In genomic region chr5:107792516-107792915, GRCm38 (mm10) we compare ENCODE assay signal across 35 mouse cellular contexts. TPM values are rescaled to one million over a fixed set of nuclear protein-coding genes. Genes with fewer than 3 reads are reported as not detected.
DNase-seq lines count a peak whose midpoint lies in the region; ATAC-seq and TF ChIP-seq lines count a peak whose summit lies in the region.
"Had no signal": no experiment of that assay in that cellular context is flagged by ENCODE, and none has a peak within 500 bp of the region (broad histone marks: within the 10 kb centered on the region; RNA-seq: fewer than 3 reads in every experiment).

No protein-coding gene starts in this region.

- peak overlapping the region; percentile 81 for H3K27ac ChIP-seq in heart, embryonic 13.5 days (replicated peaks)
- no peak overlapping the region for H3K27ac ChIP-seq in kidney, embryonic 14.5 days (ENCODE audit: low read depth, low read length)
- no peak overlapping the region for H3K27ac ChIP-seq in liver, adult 2 months (replicated peaks; ENCODE audit: insufficient read depth, low read depth, low read length)
- H3K27ac ChIP-seq in liver, postnatal 0 days (ENCODE audit: low read depth), result no peak overlapping the region
- no peak overlapping the region for H3K27ac ChIP-seq in midbrain, postnatal 0 days (ENCODE audit: low read depth, low read length)
- H3K27ac ChIP-seq: embryonic facial prominence, embryonic 12.5 days; forebrain, embryonic 10.5 days; forebrain, embryonic 15.5 days; hindbrain, embryonic 13.5 days; liver, embryonic 13.5 days; macrophage; midbrain, embryonic 13.5 days; neural tube, embryonic 15.5 days had no signal

- no peak for TF ChIP-seq POLR2A in liver, adult 2 months (IDR thresholded peaks at IDR 0.05; ENCODE audit: extremely low read depth, insufficient read depth, low read length)

- H3K27me3 ChIP-seq in heart, embryonic 13.5 days (replicated peaks), result no peaks in the 10 kb centered on the region
- no peaks in the 10 kb centered on the region for H3K27me3 ChIP-seq in kidney, embryonic 14.5 days (ENCODE audit: control insufficient read depth, insufficient read depth, low read length)
- no peaks in the 10 kb centered on the region for H3K27me3 ChIP-seq in liver, adult 2 months (ENCODE audit: control insufficient read depth, insufficient read depth, low read length)
- H3K27me3 ChIP-seq in liver, postnatal 0 days (ENCODE audit: insufficient read depth, low read length), result no peaks in the 10 kb centered on the region
- H3K27me3 ChIP-seq in midbrain, postnatal 0 days (ENCODE audit: insufficient read depth, low read length), result no peaks in the 10 kb centered on the region
- H3K27me3 ChIP-seq: embryonic facial prominence, embryonic 12.5 days; forebrain, embryonic 15.5 days; hindbrain, embryonic 13.5 days; liver, embryonic 13.5 days; midbrain, embryonic 13.5 days; neural tube, embryonic 15.5 days had no signal

- no peak overlapping the region for H3K9ac ChIP-seq in heart, embryonic 13.5 days
- no peak overlapping the region for H3K9ac ChIP-seq in kidney, embryonic 14.5 days (ENCODE audit: low read depth, low read length)
- no peak overlapping the region for H3K9ac ChIP-seq in liver, adult 2 months (ENCODE audit: low read depth, low read length)
- H3K9ac ChIP-seq in liver, postnatal 0 days (replicated peaks), result no peak overlapping the region
- H3K9ac ChIP-seq in midbrain, postnatal 0 days (replicated peaks; ENCODE audit: low read length, poor library complexity, severe bottlenecking), result no peak overlapping the region
- H3K9ac ChIP-seq: embryonic facial prominence, embryonic 12.5 days; forebrain, embryonic 15.5 days; hindbrain, embryonic 13.5 days; liver, embryonic 13.5 days; midbrain, embryonic 13.5 days; neural tube, embryonic 15.5 days had no signal

- intact Hi-C loops in heart, postnatal 25 days (cut with DNase I), result loop anchor here (5.0 kb wide), 3 partner anchors 85 to 180 kb away; partner anchors contain the start of gene Evi5

- H3K4me1 ChIP-seq in heart, embryonic 13.5 days, result peaks cover 12% of the 10 kb centered on the region
- H3K4me1 ChIP-seq in kidney, embryonic 14.5 days (ENCODE audit: control insufficient read depth, insufficient read depth, low read length), result no peaks in the 10 kb centered on the region
- peaks cover 2% of the 10 kb centered on the region; the same call in 1 of the 2 replicates for H3K4me1 ChIP-seq in liver, adult 2 months (ENCODE audit: control insufficient read depth, insufficient read depth, low read length)
- H3K4me1 ChIP-seq in liver, postnatal 0 days (ENCODE audit: insufficient read depth), result no peaks in the 10 kb centered on the region
- no peaks in the 10 kb centered on the region for H3K4me1 ChIP-seq in midbrain, postnatal 0 days (ENCODE audit: insufficient read depth, low read length)
- H3K4me1 ChIP-seq: embryonic facial prominence, embryonic 12.5 days; forebrain, embryonic 15.5 days; hindbrain, embryonic 13.5 days; midbrain, embryonic 13.5 days; neural tube, embryonic 15.5 days had no signal

- DNase-seq in heart, postnatal 25 days (ENCODE audit: low spot score), result no peak
- peak; percentile 49 for DNase-seq in kidney, adult 11 months
- peak; percentile 43 for DNase-seq in liver, adult 2 months (ENCODE audit: extremely low read depth, low read depth, low spot score)
- DNase-seq in liver, postnatal 0 days, result no peak
- no peak for DNase-seq in midbrain, postnatal 0 days (ENCODE audit: low spot score)
- DNase-seq: adrenal gland, postnatal 25 days; cerebellum, adult 11-12 months; cerebellum, adult 9-11 months; gastrocnemius, postnatal 25 days; kidney, postnatal 4 days; left cerebral cortex, postnatal 4 days; liver, embryonic 13.5 days; right cerebral cortex, postnatal 14 days; thymus, postnatal 4 days had no signal

- 86% methylated on average over 3 of the region's 3 CpGs for WGBS in heart, embryonic 13.5 days
- 96% methylated on average over 3 of the region's 3 CpGs for WGBS in kidney, embryonic 14.5 days
- 82% methylated on average over 3 of the region's 3 CpGs for WGBS in liver, adult 2 months
- 87% methylated on average over 3 of the region's 3 CpGs for WGBS in liver, postnatal 0 days (ENCODE audit: insufficient replicate concordance)
- WGBS in midbrain, postnatal 0 days, result 94% methylated on average over 3 of the region's 3 CpGs

- H3K36me3 ChIP-seq in heart, embryonic 13.5 days, result peaks cover 28% of the 10 kb centered on the region
- H3K36me3 ChIP-seq in kidney, embryonic 14.5 days (ENCODE audit: control insufficient read depth, insufficient read depth, low read length), result peaks cover 11% of the 10 kb centered on the region
- H3K36me3 ChIP-seq in liver, adult 2 months (ENCODE audit: control insufficient read depth, insufficient read depth, low read length), result peaks cover 47% of the 10 kb centered on the region
- H3K36me3 ChIP-seq in liver, postnatal 0 days (replicated peaks; ENCODE audit: insufficient read depth, low read length), result peaks cover 48% of the 10 kb centered on the region
- H3K36me3 ChIP-seq in midbrain, postnatal 0 days (ENCODE audit: insufficient read depth, low read length), result peaks cover 8% of the 10 kb centered on the region; the same call in 1 of the 2 replicates

- no peak for TF ChIP-seq CTCF in liver, adult 2 months (IDR thresholded peaks at IDR 0.05; ENCODE audit: low read depth, low read length)
- no peak for TF ChIP-seq CTCF in liver, postnatal 0 days (IDR thresholded peaks at IDR 0.05; ENCODE audit: low read depth)
- no peak for TF ChIP-seq CTCF in midbrain, postnatal 0 days (IDR thresholded peaks at IDR 0.05)

- H3K79me2 ChIP-seq in liver, adult 2 months (ENCODE audit: control insufficient read depth, insufficient read depth, low read length), result 0 out of 2 replicates have a peak, but pooled peaks cover 4% of the 10 kb centered on the region

- no peak for TF ChIP-seq EP300 in liver, postnatal 0 days (IDR thresholded peaks at IDR 0.05; ENCODE audit: low read depth)

- H3K4me2 ChIP-seq in heart, embryonic 13.5 days, result no peak overlapping the region
- no peak overlapping the region for H3K4me2 ChIP-seq in kidney, embryonic 14.5 days (replicated peaks; ENCODE audit: low read depth, low read length)
- H3K4me2 ChIP-seq in liver, postnatal 0 days (ENCODE audit: low read depth, low read length), result no peak overlapping the region
- no peak overlapping the region for H3K4me2 ChIP-seq in midbrain, postnatal 0 days (ENCODE audit: low read depth, low read length, poor library complexity, severe bottlenecking)
- H3K4me2 ChIP-seq: embryonic facial prominence, embryonic 12.5 days; forebrain, embryonic 15.5 days; hindbrain, embryonic 13.5 days; liver, embryonic 13.5 days; midbrain, embryonic 13.5 days; neural tube, embryonic 15.5 days had no signal

- no peak overlapping the region for H3K4me3 ChIP-seq in heart, embryonic 13.5 days
- H3K4me3 ChIP-seq in kidney, embryonic 14.5 days (ENCODE audit: low read length), result no peak overlapping the region
- H3K4me3 ChIP-seq in liver, adult 2 months (ENCODE audit: insufficient read depth, low read depth, low read length), result no peak overlapping the region
- no peak overlapping the region for H3K4me3 ChIP-seq in liver, postnatal 0 days (ENCODE audit: low read depth, low read length)
- H3K4me3 ChIP-seq in midbrain, postnatal 0 days (ENCODE audit: low read depth, low read length), result no peak overlapping the region
- H3K4me3 ChIP-seq: embryonic facial prominence, embryonic 12.5 days; forebrain, embryonic 10.5 days; forebrain, embryonic 15.5 days; hindbrain, embryonic 13.5 days; liver, embryonic 13.5 days; midbrain, embryonic 13.5 days; neural tube, embryonic 15.5 days had no signal

- ATAC-seq in heart, embryonic 13.5 days (ENCODE audit: extremely low read depth, insufficient number of reproducible peaks, low FRiP score, low TSS enrichment), result no peak
- ATAC-seq in kidney, embryonic 14.5 days (ENCODE audit: low FRiP score, low TSS enrichment), result no peak
- no peak for ATAC-seq in liver, postnatal 0 days
- no peak for ATAC-seq in midbrain, postnatal 0 days (ENCODE audit: low FRiP score)
- ATAC-seq: CD4-positive, CD25-positive, alpha-beta regulatory T cell, adult 4 months; forebrain, embryonic 15.5 days; midbrain, embryonic 13.5 days had no signal

- no peaks in the 10 kb centered on the region for H3K9me3 ChIP-seq in heart, embryonic 13.5 days
- H3K9me3 ChIP-seq in kidney, embryonic 14.5 days (ENCODE audit: control insufficient read depth, low read length), result no peaks in the 10 kb centered on the region
- no peaks in the 10 kb centered on the region for H3K9me3 ChIP-seq in liver, postnatal 0 days (ENCODE audit: low read length)
- no peaks in the 10 kb centered on the region for H3K9me3 ChIP-seq in midbrain, postnatal 0 days (ENCODE audit: low read length)
- H3K9me3 ChIP-seq: embryonic facial prominence, embryonic 12.5 days; forebrain, embryonic 10.5 days; forebrain, embryonic 15.5 days; hindbrain, embryonic 13.5 days; liver, embryonic 13.5 days; midbrain, embryonic 13.5 days; neural tube, embryonic 15.5 days had no signal

RNA-seq across cellular contexts. Expression of gene Ube2d2b, which starts 37.4 kb away (rescaled TPM):
- polyA plus RNA-seq in heart, embryonic 13.5 days (2015; fragmentation: Nextera tagmentation; extraction: Ambion mirVana), result 0.13 and 0.20 TPM in 2 replicates
- total RNA-seq in heart, postnatal 25 days (2021), result not detected
- 0.64 and 0.95 TPM in 2 replicates for polyA plus RNA-seq in kidney, embryonic 14.5 days (2014; fragmentation: Nextera tagmentation; extraction: Ambion mirVana)
- not detected in 2 replicates for total RNA-seq in liver, adult 2 months (2014; rRNA removed)
- not detected in 2 replicates for polyA plus RNA-seq in liver, adult 2 months (2012; rRNA removed)
- 0.19 and 0.20 TPM in 2 replicates for polyA plus RNA-seq in liver, postnatal 0 days (2015; fragmentation: Nextera tagmentation; extraction: Ambion mirVana)
- total RNA-seq in midbrain, postnatal 0 days (2014; rRNA removed), result not detected in 2 replicates
- polyA plus RNA-seq in midbrain, postnatal 0 days (2015; fragmentation: Nextera tagmentation; extraction: Ambion mirVana), result 0.09 TPM in 1 of 2 replicates, not detected in the other
- total RNA-seq: adrenal gland, adult 18-20 months; adrenal gland, postnatal 25 days; gastrocnemius, adult 18-20 months; gastrocnemius, postnatal 25 days; layer of hippocampus, adult 8-10 months; layer of hippocampus, postnatal 25 days; left cerebral cortex, postnatal 4 days; megakaryocyte-erythroid progenitor cell, adult 5-6 weeks; monocyte, adult 5-6 weeks had no signal
- polyA plus RNA-seq: frontal cortex, adult 2 months; limb, embryonic 14.5 days; lung, adult 2 months; macrophage; small intestine, adult 2 months; thymus, postnatal 0 days had no signal

Comparison
In these comparisons a context has a peak if more than half of its experiments do, and no peak if none do; other contexts are left out.
1. DNase-seq: peak in kidney, adult 11 months (single experiment) and liver, adult 2 months (single experiment); none in heart, postnatal 25 days (single experiment), liver, postnatal 0 days (single experiment) and midbrain, postnatal 0 days (single experiment).